ENCODE assay signal across 8 mouse cellular contexts in genomic region chr17:49429471-49430129, GRCm38 (mm10). TPM values are rescaled to one million over a fixed set of nuclear protein-coding genes. Genes with fewer than 3 reads are reported as not detected.
DNase-seq lines count a peak whose midpoint lies in the region; ATAC-seq and TF ChIP-seq lines count a peak whose summit lies in the region.

No protein-coding gene starts in this region.

- no peak for DNase-seq in kidney, postnatal 10 days
- DNase-seq in G1E (ENCODE audit: low spot score) = no peak
- no peak for DNase-seq in right cerebral cortex, postnatal 14 days
- no peak for DNase-seq in adrenal gland, adult 2 months
- no peak for DNase-seq in retina, postnatal 1 day

- H3K27ac ChIP-seq in kidney, embryonic 16.5 days (ENCODE audit: low read length) = no peak overlapping the region
- H3K27ac ChIP-seq in embryonic facial prominence, embryonic 12.5 days = no peak overlapping the region
- H3K27ac ChIP-seq in limb, embryonic 12.5 days = no peak overlapping the region

- peak overlapping the region; percentile 80 for H3K4me2 ChIP-seq in kidney, embryonic 16.5 days (replicated peaks; ENCODE audit: low read depth, low read length)
- peak overlapping the region; percentile 76 for H3K4me2 ChIP-seq in embryonic facial prominence, embryonic 12.5 days (replicated peaks)
- H3K4me2 ChIP-seq in limb, embryonic 12.5 days = peak overlapping the region; percentile 84

- no peaks in the 10 kb centered on the region for H3K9me3 ChIP-seq in kidney, embryonic 16.5 days (ENCODE audit: low read length)
- H3K9me3 ChIP-seq in G1E (replicated peaks) = no peaks in the 10 kb centered on the region
- no peaks in the 10 kb centered on the region for H3K9me3 ChIP-seq in embryonic facial prominence, embryonic 12.5 days
- H3K9me3 ChIP-seq in limb, embryonic 12.5 days = no peaks in the 10 kb centered on the region

- H3K4me1 ChIP-seq in kidney, embryonic 16.5 days (ENCODE audit: insufficient read depth, low read length) = peaks cover 35% of the 10 kb centered on the region
- H3K4me1 ChIP-seq in G1E (ENCODE audit: insufficient read depth, low read depth, low read length) = peaks cover 68% of the 10 kb centered on the region
- peaks cover 23% of the 10 kb centered on the region for H3K4me1 ChIP-seq in embryonic facial prominence, embryonic 12.5 days
- H3K4me1 ChIP-seq in limb, embryonic 12.5 days (replicated peaks) = peaks cover 22% of the 10 kb centered on the region

- no peaks in the 10 kb centered on the region for H3K27me3 ChIP-seq in kidney, embryonic 16.5 days (ENCODE audit: insufficient read depth, low read length)
- 0 out of 2 replicates have a peak, but pooled peaks cover 6% of the 10 kb centered on the region for H3K27me3 ChIP-seq in G1E (ENCODE audit: insufficient read depth, low read length)
- no peaks in the 10 kb centered on the region for H3K27me3 ChIP-seq in embryonic facial prominence, embryonic 12.5 days
- H3K27me3 ChIP-seq in limb, embryonic 12.5 days = no peaks in the 10 kb centered on the region

- peak overlapping the region; percentile 67; the same call in 1 of the 2 replicates for H3K4me3 ChIP-seq in kidney, embryonic 16.5 days (ENCODE audit: low read length)
- peak overlapping the region; percentile 89 for H3K4me3 ChIP-seq in G1E (ENCODE audit: low read depth, low read length)
- peak overlapping the region; percentile 72 for H3K4me3 ChIP-seq in embryonic facial prominence, embryonic 12.5 days
- H3K4me3 ChIP-seq in limb, embryonic 12.5 days (replicated peaks) = peak overlapping the region; percentile 75

- 78% methylated on average over 6 of the region's 6 CpGs for WGBS in kidney, embryonic 16.5 days
- 90% methylated on average over 6 of the region's 6 CpGs for WGBS in embryonic facial prominence, embryonic 12.5 days
- WGBS in limb, embryonic 12.5 days = 88% methylated on average over 6 of the region's 6 CpGs

- no peak for TF ChIP-seq CTCF in G1E (IDR thresholded peaks at IDR 0.05; ENCODE audit: low read depth, low read length)

- ATAC-seq in kidney, embryonic 16.5 days (ENCODE audit: low FRiP score, low TSS enrichment) = no peak
- ATAC-seq in G1E (ENCODE audit: extremely low read depth, insufficient number of reproducible peaks, low FRiP score, poor library complexity, severe bottlenecking) = no peak
- no peak for ATAC-seq in embryonic facial prominence, embryonic 12.5 days (ENCODE audit: insufficient number of reproducible peaks, insufficient read depth, low FRiP score, low TSS enrichment)
- ATAC-seq in limb, embryonic 12.5 days (ENCODE audit: insufficient number of reproducible peaks, insufficient read depth, low FRiP score, low TSS enrichment, low read depth) = no peak

- H3K9ac ChIP-seq in kidney, embryonic 16.5 days (replicated peaks; ENCODE audit: low read length) = peak overlapping the region; percentile 80; the same call in 1 of the 2 replicates
- H3K9ac ChIP-seq in embryonic facial prominence, embryonic 12.5 days = 0 out of 2 replicates have a peak overlapping the region, but pooled peaks have one; percentile 80
- no peak overlapping the region; the same call in 1 of the 2 replicates for H3K9ac ChIP-seq in limb, embryonic 12.5 days (replicated peaks)

- H3K36me3 ChIP-seq in kidney, embryonic 16.5 days (ENCODE audit: insufficient read depth, low read length) = peaks cover 6% of the 10 kb centered on the region; the same call in 1 of the 2 replicates
- H3K36me3 ChIP-seq in G1E (replicated peaks) = peaks cover 47% of the 10 kb centered on the region
- peaks cover 14% of the 10 kb centered on the region for H3K36me3 ChIP-seq in embryonic facial prominence, embryonic 12.5 days
- peaks cover 16% of the 10 kb centered on the region for H3K36me3 ChIP-seq in limb, embryonic 12.5 days

RNA-seq across cellular contexts. Expression of gene Mocs1, which starts 1.4 kb away (rescaled TPM):
- 7.7 and 11.5 TPM in 2 replicates for polyA plus RNA-seq in kidney, embryonic 16.5 days (2015; fragmentation: Nextera tagmentation; extraction: Ambion mirVana)
- 55.0 and 85.5 TPM in 2 replicates for total RNA-seq in G1E (2014; fragmentation: Nextera tagmentation)
- total RNA-seq in G1E (2017) = 30.2 and 32.2 TPM in 2 replicates
- polyA plus RNA-seq in G1E (2012) = 37.0 and 38.8 TPM in 2 replicates
- polyA plus RNA-seq in embryonic facial prominence, embryonic 12.5 days (2016; fragmentation: Nextera tagmentation; extraction: Ambion mirVana) = 3.9 and 5.4 TPM in 2 replicates
- 3.3 and 6.3 TPM in 2 replicates for polyA plus RNA-seq in limb, embryonic 12.5 days (2016; fragmentation: Nextera tagmentation; extraction: Ambion mirVana)
- 10 to 100 TPM; 36.2 to 55.3 TPM for total RNA-seq in adrenal gland, adult 2 months (2021)
- polyA plus RNA-seq in adrenal gland, adult 2 months (2012; rRNA removed) = 39.5 and 42.7 TPM in 2 replicates
